Mouse (Mus musculus) left cerebral cortex, adult 18-20 months (tissue): ENCODE measurements around the gene Rplp2. TPM values are rescaled to one million over a fixed set of nuclear protein-coding genes. Genes with fewer than 3 reads are reported as not detected.
"Not testable (repeated sequence)": the region's sequence is repeated elsewhere in the genome, so short reads cannot be mapped to it uniquely, and the experiment has no call there.

Experiments used
- DNase-seq, 2 experiments: peaks; one replicate each; pipeline ENCODE4 v3.0.0; 2021 to 2022; ENCODE audit warnings: low spot score in 2 of 2, mixed read lengths in 1 of 2
- long read RNA-seq, 2 experiments: library from polyadenylated mRNA; stranded (forward); transcript quantifications; one replicate each; pipeline ENCODE4 v2.0.0; 2021
- total RNA-seq, 2 experiments: library from RNA; stranded (reverse); gene quantifications; 2 replicates each; pipeline ENCODE4 v1.2.3; 2021

Gene Rplp2
- total RNA-seq = 100 to 1,000 TPM; 555 to 600 TPM
- long read RNA-seq, experiment 1, transcript Rplp2-202 (4 exons, 449 nt) = minor isoform, 7 of 66 reads
- long read RNA-seq, experiment 1, transcript Rplp2-201 (5 exons, 964 nt) = major isoform, 52 of 66 reads
- long read RNA-seq, experiment 1, partial matches to known transcripts = 2 of 66 reads
- long read RNA-seq, experiment 1, other reads (novel, unspliced or antisense) = 3 of 66 reads
- long read RNA-seq, experiment 2, transcript Rplp2-201 (5 exons, 964 nt) = major isoform, 83 of 97 reads
- long read RNA-seq, experiment 2, transcript Rplp2-202 (4 exons, 449 nt) = minor isoform, 6 of 97 reads
- long read RNA-seq, experiment 2, partial matches to known transcripts = 1 of 97 reads
- long read RNA-seq, experiment 2, other reads (novel, unspliced or antisense) = 6 of 97 reads

DNA sequence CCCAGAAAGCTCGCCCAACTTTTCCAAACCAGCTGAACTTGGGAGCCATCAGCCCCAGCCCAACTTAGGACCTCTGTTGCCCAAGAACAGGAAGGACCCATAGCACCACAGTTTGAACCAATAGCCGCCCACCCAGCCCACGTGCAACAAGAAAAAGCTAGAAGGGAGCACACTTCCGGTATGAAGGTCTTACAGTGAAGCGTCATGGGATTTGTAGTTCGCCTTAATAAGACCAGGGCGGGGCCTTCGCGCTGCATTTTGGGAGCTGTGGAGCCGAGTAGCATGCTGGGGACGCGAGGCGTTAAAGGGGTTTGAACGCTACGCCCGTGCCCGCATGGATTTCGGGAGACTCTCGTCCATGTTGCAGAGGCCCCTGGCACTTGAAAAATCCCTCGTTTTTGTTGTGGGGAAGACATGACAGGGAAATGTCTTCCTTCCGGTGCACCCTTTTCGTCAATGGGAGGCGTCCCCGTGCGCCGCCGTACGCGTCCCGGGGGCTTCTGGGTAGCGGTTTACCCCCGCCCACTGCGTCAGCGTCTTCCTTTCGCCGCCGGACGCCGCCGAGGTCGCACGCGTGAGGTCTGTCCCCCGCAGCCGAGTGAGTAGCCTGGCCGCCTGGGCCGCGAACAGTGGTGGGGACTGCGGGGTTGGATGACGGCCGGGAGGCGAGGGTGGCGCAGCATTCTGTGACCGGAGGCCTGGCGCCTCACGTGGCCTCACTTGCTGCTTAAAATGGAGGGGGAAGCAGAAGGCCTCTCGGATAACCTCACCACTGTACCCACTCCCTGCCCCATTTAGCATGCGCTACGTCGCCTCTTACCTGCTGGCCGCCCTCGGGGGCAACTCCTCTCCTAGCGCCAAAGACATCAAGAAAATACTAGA, at the start of gene Rplp2:
Rplp2 (plus strand) TSS at position 261 of the 882 bp plus-strand sequence.
- DNase-seq = peak; percentile 94 to 95

DNA sequence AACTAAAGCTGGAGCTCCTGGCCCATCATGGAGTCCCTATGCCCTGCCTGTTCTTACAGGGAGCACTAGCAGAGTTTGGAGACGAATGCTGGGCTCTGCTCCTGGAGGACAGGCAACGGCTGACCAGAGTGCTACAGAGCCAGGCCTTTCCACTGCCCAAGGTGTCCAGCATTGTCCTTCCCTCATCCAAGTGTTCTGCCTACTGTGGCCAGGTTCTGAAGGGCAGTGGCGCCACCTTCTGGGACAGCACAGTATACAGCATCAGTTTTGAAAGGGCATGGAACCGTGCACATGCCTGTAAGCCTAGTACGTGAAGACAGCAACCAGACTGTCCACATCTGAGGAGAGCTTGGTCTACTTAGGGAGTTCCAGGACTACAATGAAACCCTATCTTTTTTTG, 43.9 kb upstream of the Rplp2 start:
- DNase-seq = peak in 1 of 2 experiments; percentile 46

DNA sequence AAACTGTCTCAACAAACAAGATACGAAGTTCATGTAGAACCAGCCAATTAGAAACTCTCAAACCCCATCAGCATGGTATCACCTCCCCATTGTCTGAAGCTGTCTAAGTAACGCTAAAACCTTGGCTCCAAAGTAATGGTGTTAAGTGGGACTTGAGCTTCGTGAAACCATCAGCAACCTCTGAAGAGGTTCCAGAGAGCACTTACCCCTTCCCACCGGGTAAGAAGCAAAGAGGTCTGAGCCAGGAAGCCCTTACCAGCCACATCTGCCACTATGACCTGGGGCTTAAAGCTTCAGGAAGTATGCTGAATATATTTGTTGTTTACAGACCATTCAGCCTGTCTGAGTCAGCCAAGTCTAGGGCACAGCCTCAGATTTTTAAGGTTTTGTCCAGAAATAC, 41.7 kb upstream of the Rplp2 start:
- DNase-seq = no peak

DNA sequence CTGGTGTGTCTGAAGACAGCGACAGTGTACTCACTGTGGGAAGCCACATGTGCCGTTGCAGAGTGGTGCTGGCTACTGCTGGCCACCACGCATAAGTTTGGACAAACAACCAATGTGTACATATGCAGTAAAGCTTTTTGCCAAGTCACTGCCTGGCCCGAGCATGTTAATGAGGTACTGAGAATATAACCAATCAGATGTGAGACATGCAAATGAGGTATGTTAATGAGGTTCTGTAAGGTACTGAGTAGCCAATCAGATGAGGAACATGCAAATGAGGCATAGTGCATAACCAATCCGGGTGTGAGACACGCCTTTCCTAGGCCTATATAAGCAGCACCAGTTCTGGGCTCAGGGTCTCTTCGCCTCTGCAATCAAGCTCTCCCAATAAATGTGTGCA, 39.5 kb upstream of the Rplp2 start:
- DNase-seq = not testable (repeated sequence)

DNA sequence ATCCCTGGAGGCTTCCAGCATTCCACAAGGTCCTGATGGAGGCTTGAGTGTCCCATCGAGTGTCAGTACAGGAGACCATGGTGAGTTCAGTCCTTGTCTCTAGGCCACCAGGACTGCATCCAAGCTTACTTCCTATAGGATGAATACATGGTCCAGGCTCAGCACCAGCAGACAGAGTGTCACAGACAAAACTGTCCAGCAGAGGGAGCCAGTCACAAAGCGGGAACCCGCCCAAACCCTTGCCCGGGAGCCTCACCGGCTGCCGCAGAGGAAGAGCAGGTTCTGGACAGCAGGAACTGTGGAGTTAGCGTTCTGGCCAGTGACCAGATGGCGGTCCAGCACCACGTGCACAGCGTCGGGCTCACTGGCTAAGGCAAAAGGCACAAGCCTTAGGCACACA, 38.3 kb upstream of the Rplp2 start:
- peak; percentile 89 to 92 for DNase-seq

DNA sequence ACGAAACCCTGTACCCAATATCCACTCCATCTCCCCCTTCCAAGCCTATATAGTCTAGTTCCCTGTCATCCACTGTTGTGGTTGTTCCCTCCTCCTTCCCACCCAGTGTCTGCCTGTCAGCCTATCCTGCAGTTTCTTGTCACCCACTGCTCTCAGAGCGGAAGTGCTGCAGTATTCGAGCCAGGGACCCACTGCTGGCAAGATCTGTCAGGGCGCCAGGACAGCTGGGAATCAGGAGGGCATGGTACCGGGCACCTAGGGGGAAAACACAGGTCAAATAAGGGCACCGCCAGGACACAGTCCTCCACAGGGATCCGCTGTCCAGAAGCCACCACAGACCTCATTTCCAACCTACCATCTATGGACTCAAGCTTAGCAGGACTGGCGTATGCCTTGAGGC, 36.5 kb upstream of the Rplp2 start:
- DNase-seq = no peak

DNA sequence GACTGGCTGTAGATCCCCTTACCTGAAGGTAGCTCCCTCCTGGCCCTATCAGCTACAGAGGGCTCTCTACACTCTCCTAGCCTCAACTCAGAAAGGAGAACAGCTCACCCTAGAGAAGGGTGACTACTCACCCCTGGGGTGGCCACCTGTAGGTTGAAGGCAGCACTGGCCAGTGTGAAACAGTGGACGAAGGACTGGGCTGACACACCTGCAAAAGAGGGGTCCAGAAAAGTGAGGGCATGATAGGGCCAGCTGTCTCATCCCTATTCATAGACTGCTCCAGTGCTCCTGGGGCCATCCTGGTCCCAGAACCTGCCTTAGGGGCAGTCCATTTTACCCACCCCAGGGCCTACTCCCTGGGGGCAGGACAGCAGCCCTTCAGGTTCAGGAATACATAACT, 35.5 kb upstream of the Rplp2 start:
- DNase-seq = no peak

DNA sequence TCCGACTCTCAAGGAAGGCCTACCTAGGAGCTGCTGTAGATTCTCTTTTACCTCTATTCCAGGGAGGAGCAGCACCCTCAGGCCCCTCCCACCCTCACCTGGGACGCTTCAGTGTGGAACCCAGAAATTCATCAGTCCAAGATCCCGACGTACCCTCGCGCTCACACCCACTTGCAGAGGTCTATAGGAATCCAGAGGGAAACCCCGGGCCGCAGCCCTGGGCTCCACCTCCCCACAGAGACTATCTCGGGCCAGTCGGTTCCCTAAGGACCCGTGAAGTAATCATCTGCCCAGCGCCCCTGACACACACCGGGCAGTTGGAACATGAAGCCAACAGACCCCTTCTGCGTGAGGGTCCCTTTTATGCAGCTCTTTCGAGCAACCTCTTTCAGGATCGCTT, 33.8 kb upstream of the Rplp2 start:
- DNase-seq = no peak

DNA sequence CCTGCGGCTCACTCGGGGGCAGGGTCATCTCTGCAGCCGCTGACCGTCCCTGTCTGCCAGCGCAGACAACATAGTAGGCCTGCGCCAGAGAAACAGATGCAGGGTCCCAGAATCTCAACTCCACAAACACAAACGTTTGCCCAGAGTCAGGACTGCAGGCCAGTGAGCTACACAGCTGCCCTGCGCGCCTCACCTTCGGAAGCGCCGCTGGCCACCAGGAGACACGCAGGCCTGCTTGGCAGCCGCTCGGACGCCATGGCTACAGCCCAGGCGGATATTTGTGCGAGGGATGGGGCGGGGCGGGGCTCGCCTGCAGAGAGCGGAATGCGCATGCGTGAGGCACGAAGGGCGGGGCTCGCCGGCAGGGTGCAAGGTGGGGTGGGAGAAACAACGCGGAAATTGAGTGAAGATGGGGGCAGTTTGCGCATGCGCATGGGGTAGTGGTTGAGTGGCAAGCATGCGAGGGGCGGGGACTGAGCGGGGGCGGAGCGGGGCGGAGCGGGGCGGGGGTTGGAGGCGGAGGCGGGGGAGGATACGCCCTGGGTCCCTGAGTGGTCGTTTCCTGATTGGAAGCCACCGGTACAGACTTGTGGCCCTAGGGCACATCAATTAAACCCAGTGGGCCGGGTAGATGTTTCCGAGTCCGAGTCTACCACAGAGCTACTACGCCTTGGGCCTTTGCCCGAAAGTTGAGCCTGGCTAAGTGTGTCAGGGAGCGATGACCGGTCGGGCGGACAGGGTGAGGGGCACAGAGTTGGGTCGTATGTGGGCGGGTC, 33.2 kb upstream of the Rplp2 start, which contains the start of gene Gatd1:
Gatd1 (minus strand) TSS at position 328 of the 776 bp plus-strand sequence.
- peak; percentile 99 to 100 for DNase-seq

DNA sequence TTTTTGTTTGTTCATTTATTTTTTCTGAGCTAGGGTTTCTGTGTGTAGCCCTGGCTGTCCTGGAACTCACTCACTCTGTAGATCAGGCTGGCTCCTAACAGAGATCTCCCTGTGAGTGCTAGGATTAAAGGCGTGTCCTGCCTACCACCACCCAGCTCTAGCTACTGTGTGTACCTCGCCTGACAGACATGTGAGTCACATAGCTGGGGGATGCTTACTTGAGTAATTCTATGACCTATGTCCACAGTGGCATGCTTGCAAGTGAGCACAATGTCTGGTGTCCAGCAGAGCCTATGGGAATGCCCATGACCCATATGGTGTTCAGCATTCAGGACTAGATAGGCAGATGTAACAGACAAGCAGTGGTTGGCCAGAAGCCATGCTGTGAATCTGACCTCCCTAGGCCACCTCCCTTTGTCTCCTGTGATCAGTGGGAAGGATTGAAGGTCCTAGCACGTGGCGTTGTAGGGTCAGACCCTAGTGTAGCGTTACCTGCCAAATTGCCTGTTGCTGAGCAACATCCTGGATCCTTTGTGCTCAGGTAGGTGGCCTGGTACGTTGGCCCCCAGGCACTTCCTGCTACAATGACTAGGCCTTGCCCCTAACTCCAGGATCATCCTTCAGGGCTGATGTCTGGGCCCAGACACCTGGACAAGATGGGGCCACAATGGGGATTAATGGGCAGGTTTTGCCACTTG, 30.9 kb upstream of the Rplp2 start:
- no peak for DNase-seq

DNA sequence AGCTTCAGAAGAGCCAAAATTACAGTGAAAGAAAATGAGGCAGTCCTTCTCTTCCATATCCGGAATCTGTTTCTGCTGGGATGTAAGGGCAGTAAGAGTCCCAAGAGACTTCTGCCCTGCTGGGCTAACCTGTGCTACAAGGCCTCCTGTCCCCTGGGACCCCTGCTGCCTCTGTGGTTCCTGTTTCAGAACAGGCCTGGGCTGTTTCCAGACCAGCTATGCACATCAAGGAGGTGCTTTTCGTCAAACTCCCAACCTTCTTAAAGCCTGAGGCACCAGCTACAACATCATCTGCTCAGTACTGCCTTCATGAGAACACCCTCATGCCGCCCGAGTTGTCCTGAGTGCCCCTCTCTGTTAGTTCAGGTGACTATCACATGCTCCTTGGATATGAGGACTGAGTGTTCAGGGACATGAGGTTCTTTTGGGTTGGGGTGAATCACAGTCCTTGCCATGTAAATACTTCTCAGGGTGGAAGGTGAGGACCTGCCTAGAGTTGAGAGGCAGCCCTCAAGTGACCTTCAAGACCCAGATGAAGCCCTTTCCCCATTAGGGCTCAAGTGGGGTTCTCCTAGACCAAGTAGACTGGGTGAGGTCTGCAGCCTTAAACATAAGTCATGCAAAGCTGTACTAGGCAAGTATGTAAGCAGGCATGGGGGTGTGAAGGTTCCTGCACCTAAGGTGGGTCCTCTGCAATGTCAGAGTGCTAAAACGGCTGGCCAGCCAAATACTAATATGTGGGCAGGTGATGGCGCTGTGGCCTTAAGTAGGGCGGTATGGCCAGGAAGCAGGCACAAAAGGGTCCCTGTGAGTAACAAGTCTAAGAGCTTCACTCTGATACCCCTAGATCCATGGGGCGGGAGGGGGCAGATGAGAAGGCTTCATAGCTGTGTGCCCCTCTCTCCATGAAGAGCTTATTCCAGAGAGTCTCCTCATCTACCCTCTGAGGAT, 29.2 kb upstream of the Rplp2 start:
- DNase-seq = no peak

DNA sequence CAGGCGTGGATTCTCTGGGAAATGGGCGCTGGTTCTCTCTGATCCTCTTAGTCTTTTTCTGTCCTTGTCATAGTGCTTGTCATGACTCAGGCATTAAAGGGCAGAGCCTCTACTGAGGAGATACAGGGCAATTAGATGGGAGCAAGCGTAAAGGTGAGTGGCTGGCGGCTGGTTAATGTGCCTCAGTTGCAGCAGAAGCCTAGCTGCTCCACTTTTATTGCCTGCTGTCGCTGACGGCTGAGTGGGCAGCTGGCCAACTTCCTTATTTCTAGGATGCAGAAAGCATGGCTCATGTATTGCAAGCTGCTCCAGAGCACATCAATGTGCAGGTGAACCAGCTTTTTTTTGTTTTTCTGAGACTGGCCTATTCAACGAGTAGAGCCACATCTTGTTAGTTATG, 28.2 kb upstream of the Rplp2 start:
- no peak for DNase-seq

DNA sequence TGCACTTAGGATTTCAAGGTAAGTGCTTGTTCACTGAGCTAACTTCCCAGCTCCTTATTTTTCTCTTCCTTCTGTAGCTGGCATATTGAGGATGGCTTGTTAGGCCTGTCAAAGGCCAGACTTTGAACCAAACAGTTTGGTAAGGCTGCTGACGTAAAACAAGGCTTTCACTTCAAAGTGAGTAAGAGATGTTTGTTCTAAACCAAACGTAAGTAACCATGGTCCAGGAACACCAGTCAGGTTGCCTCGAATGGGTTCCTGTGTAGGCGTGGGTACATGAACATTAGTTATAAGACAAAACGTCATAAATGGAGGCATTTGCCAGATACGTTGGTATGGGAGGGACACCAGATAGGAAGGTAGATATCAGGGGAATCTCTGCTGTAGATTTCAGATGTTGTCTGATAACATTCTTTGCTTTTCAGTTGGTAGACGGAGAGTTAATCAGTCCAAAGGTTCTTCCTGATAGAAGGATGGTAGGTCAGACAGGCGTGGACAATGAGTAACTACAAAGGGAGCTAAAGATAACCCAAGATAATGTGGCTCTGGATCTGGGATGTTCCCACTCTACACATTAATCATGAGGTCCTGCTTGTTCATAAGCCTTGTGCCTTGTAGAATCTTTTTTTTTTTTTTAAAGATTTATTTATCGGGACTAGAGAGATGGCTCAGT, 27.0 kb upstream of the Rplp2 start:
- DNase-seq = no peak

DNA sequence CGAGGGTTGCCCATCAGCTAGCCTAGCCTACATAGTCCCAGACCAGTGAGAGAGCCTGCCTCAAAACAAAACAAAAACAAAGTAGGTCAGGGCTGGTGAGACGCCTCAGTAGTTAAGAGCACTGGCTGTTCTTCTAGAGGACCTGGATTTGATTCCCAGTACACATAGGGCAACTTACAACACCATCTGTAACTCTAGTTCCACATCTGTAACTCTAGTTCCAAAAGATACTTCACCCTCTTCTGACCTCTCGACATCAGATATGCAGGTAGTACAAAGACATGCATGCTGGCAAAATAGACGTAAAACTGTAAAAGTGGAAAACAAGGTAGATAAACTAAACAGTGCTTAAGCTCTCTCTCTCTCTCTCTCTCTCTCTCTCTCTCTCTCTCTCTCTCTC, 23.4 kb upstream of the Rplp2 start:
- DNase-seq = no peak

DNA sequence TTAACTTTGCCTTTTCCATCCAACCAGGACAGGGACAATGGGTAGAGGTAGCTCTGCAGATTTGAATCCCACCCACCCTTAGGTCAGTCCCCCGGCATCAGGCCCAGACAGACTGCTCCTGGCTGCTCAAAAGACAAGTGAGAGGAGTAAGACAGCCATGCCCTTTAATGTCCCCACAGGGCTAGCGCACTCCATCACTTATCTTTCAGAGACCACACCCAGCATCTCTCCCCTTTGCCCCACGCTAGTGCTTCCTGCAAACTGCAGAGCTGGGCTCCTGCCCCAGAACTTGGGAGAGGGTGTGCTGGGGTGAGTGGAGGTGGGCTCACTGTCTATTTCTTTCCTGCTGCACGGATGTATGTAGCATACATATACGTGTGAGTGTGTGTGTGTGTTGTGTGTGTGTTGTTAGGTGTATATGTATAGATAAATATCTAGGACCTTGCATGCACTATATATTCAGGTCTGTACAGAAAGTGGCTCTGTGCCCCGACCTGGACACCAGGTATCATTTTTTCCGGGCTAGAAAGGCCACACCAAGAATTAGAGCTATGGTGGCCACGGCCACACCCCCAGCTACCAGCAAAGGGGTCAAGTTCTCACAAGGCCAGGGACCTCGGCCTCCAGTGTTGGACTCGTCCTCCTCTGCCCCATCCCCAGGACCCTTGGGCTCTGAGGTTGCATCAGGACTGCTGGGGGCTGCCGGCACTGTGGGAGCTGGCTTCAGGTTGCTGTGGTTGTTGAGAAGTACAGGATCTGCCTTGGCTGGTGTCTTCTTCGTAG, 20.0 kb upstream of the Rplp2 start:
- no peak for DNase-seq

DNA sequence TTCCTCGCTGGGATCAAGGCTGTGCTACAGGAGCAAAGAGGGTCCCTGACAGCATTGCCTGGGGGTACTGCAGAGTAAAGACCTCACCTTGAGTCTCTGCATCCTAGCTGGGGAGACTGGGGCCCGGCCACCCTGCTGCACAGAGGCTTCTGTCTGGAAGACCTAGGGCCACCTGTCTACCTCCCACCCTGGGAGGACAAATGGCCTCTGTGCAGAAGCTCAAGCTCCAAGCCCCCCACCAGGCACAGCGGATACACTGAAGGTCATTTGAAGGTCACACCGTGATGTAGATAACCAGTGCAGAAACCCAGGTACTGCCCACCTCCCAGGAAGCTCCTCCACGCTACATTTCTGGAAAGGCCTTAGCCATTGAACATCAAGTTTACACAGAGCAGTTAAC, 18.5 kb upstream of the Rplp2 start:
- DNase-seq = no peak

DNA sequence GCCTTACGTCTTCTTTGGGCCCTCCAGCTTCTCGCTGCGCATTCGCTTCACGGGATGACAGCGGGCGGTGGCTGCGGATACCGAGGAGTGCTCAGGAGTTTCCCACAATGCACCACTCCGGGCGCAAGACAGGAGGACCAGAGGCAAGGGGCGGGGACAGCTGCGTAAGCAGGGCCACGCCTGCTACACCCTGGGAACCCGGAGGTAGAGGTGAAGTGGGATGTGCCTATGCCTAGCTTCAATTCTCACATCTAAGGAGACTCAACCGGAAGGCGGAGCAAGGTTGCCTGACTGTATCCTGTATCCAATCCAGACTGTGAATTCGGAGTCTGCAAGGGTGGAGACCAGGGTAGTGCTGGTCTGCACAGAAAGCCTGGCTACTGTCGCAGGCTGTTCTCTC, 17.9 kb upstream of the Rplp2 start, which contains the start of gene Cend1:
Cend1 (minus strand) TSS at position 182 of the 400 bp plus-strand sequence.
- peak; percentile 92 to 94 for DNase-seq
